Mouse (Mus musculus): ENCODE results near the gene Alpk1. TPM values are rescaled to one million over a fixed set of nuclear protein-coding genes. Genes with fewer than 3 reads are reported as not detected.

The Alpk1 gene
- polyA plus RNA-seq, 1 experiment = 1.8 TPM

DNA sequence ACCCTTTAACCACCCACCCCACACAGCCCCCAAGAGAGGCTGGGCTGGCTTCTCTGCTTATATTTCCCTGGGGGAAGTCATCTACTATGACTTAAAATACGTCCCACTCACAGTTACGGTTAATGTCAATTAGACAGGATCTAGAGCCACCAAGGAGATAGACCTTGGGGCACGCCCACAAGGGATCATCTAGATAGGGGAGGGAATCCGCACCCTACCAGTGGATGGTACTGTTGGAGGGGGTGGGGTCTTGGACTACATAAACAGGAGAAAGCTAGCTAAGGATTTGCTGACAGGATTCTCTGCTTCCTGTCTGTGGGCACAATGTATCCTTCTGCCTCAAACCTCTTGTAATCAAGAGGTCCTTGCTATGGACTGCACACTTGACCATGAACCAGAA lies 24.1 kb upstream of the Alpk1 start:
- Histone ChIP-seq H3K27me3 (ENCODE audit: control insufficient read depth, insufficient read depth, low read length) (no peaks in the 10 kb centered on the region), H3K4me3 (ENCODE audit: control insufficient read depth, insufficient read depth, low read length) (no peak overlapping the region), H3K4me1 (replicated peaks; ENCODE audit: control insufficient read depth, insufficient read depth, low read length) (no peaks in the 10 kb centered on the region), H3K36me3 (ENCODE audit: control insufficient read depth, insufficient read depth, low read length) (peaks cover 17% of the 10 kb centered on the region), H3K27ac (ENCODE audit: control insufficient read depth, insufficient read depth, low read length) (no peak overlapping the region)
- TF ChIP-seq CTCF (IDR thresholded peaks at IDR 0.05; ENCODE audit: borderline replicate concordance, control insufficient read depth, extremely low read depth, insufficient read depth, low read length, poor library complexity) = no peak
- no peak for TF ChIP-seq POLR2A (IDR thresholded peaks at IDR 0.05; ENCODE audit: control insufficient read depth, extremely low read depth, insufficient read depth, low read length, poor library complexity)
- 99% methylated on average over 4 of the region's 4 CpGs for WGBS
- DNase-seq = no peak

GRCm38 (mm10) chr3:127802814-127803213 lies 22.5 kb upstream of the Alpk1 start:
- DNase-seq = no peak
- Histone ChIP-seq H3K36me3 (ENCODE audit: control insufficient read depth, insufficient read depth, low read length) (peaks cover 5% of the 10 kb centered on the region), H3K4me1 (replicated peaks; ENCODE audit: control insufficient read depth, insufficient read depth, low read length) (no peaks in the 10 kb centered on the region), H3K4me3 (ENCODE audit: control insufficient read depth, insufficient read depth, low read length) (no peak overlapping the region), H3K27me3 (ENCODE audit: control insufficient read depth, insufficient read depth, low read length) (no peaks in the 10 kb centered on the region), H3K27ac (ENCODE audit: control insufficient read depth, insufficient read depth, low read length) (no peak overlapping the region)
- no peak for TF ChIP-seq POLR2A (IDR thresholded peaks at IDR 0.05; ENCODE audit: control insufficient read depth, extremely low read depth, insufficient read depth, low read length, poor library complexity)
- no peak for TF ChIP-seq CTCF (IDR thresholded peaks at IDR 0.05; ENCODE audit: borderline replicate concordance, control insufficient read depth, extremely low read depth, insufficient read depth, low read length, poor library complexity)
- 74% methylated on average over 8 of the region's 8 CpGs for WGBS

GRCm38 (mm10) chr3:127801162-127801561 lies 20.8 kb upstream of the Alpk1 start:
- no peak for TF ChIP-seq POLR2A (IDR thresholded peaks at IDR 0.05; ENCODE audit: control insufficient read depth, extremely low read depth, insufficient read depth, low read length, poor library complexity)
- no peaks in the 10 kb centered on the region for H3K4me1 ChIP-seq (replicated peaks; ENCODE audit: control insufficient read depth, insufficient read depth, low read length)
- WGBS = 96% methylated on average over 8 of the region's 8 CpGs

DNA sequence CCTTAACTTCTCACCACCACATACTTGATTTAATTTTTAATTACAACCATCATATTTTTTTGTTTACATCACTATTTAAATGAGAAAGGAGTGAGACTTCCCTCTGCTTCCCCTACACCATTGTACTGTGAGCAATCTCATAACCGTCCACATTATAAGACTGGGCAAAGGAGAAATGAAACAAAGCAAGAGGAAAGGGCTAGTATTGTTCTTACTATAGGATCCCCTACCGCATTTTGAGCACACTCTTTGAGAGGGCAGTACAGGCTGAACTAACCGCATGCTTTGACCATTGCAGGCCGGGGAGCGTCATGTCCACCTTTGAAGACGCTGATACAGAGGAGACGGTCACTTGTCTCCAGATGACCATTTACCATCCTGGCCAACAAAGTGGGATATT lies 15.9 kb upstream of the Alpk1 start:
- TF ChIP-seq POLR2A (IDR thresholded peaks at IDR 0.05; ENCODE audit: control insufficient read depth, extremely low read depth, insufficient read depth, low read length, poor library complexity) = no peak
- no peak for TF ChIP-seq CTCF (IDR thresholded peaks at IDR 0.05; ENCODE audit: borderline replicate concordance, control insufficient read depth, extremely low read depth, insufficient read depth, low read length, poor library complexity)
- Histone ChIP-seq H3K4me3 (ENCODE audit: control insufficient read depth, insufficient read depth, low read length) (no peak overlapping the region), H3K4me1 (replicated peaks; ENCODE audit: control insufficient read depth, insufficient read depth, low read length) (peaks cover 5% of the 10 kb centered on the region), H3K27me3 (ENCODE audit: control insufficient read depth, insufficient read depth, low read length) (no peaks in the 10 kb centered on the region), H3K27ac (ENCODE audit: control insufficient read depth, insufficient read depth, low read length) (no peak overlapping the region), H3K36me3 (ENCODE audit: control insufficient read depth, insufficient read depth, low read length) (no peaks in the 10 kb centered on the region)
- no peak for DNase-seq
- WGBS = 95% methylated on average over 7 of the region's 7 CpGs

More at GRCm38 (mm10) chr3:127801162-127801561, 20.8 kb upstream of the Alpk1 start:
- H3K36me3 ChIP-seq (ENCODE audit: control insufficient read depth, insufficient read depth, low read length) = no peaks in the 10 kb centered on the region
- no peak overlapping the region for H3K27ac ChIP-seq (ENCODE audit: control insufficient read depth, insufficient read depth, low read length)
- H3K4me3 ChIP-seq (ENCODE audit: control insufficient read depth, insufficient read depth, low read length) = no peak overlapping the region
- no peaks in the 10 kb centered on the region for H3K27me3 ChIP-seq (ENCODE audit: control insufficient read depth, insufficient read depth, low read length)
- DNase-seq = no peak

DNA sequence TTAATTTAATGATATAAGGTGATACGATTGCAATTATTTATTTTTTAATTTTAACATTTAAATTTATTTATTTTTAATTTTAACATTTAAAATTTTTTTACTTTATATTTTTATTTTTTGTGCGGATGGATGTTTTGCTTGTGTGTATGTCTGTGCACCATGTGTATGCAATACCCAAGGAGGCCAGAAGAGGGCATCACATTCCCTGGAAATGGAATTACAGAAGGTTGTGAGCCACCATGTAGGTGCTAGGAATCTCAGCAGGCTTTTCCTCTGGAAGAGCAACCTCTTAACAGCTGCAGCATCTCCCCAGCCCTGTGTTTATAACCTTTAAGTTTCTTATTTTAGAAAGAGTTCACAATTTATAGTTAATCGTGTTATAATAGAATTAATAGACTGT lies 15.4 kb upstream of the Alpk1 start:
- Histone ChIP-seq H3K27ac (ENCODE audit: control insufficient read depth, insufficient read depth, low read length) (no peak overlapping the region), H3K27me3 (ENCODE audit: control insufficient read depth, insufficient read depth, low read length) (no peaks in the 10 kb centered on the region), H3K4me1 (replicated peaks; ENCODE audit: control insufficient read depth, insufficient read depth, low read length) (peaks cover 9% of the 10 kb centered on the region), H3K4me3 (ENCODE audit: control insufficient read depth, insufficient read depth, low read length) (no peak overlapping the region), H3K36me3 (ENCODE audit: control insufficient read depth, insufficient read depth, low read length) (no peaks in the 10 kb centered on the region)
- peak; percentile 8 for DNase-seq
- 98% methylated on average over 3 of the region's 3 CpGs for WGBS
- no peak for TF ChIP-seq POLR2A (IDR thresholded peaks at IDR 0.05; ENCODE audit: control insufficient read depth, extremely low read depth, insufficient read depth, low read length, poor library complexity)
- TF ChIP-seq CTCF (IDR thresholded peaks at IDR 0.05; ENCODE audit: borderline replicate concordance, control insufficient read depth, extremely low read depth, insufficient read depth, low read length, poor library complexity) = no peak

- H3K4me1 ChIP-seq (replicated peaks; ENCODE audit: control insufficient read depth, insufficient read depth, low read length) = peaks cover 17% of the 10 kb centered on the region
- H3K27me3 ChIP-seq (ENCODE audit: control insufficient read depth, insufficient read depth, low read length) = no peaks in the 10 kb centered on the region; the same call in 1 of the 2 replicates
- no peak overlapping the region for H3K4me3 ChIP-seq (ENCODE audit: control insufficient read depth, insufficient read depth, low read length)
- DNase-seq = no peak
- TF ChIP-seq CTCF (IDR thresholded peaks at IDR 0.05; ENCODE audit: borderline replicate concordance, control insufficient read depth, extremely low read depth, insufficient read depth, low read length, poor library complexity) (no peak), POLR2A (IDR thresholded peaks at IDR 0.05; ENCODE audit: control insufficient read depth, extremely low read depth, insufficient read depth, low read length, poor library complexity) (no peak)
- no peaks in the 10 kb centered on the region for H3K36me3 ChIP-seq (ENCODE audit: control insufficient read depth, insufficient read depth, low read length)
- no peak overlapping the region for H3K27ac ChIP-seq (ENCODE audit: control insufficient read depth, insufficient read depth, low read length)
- WGBS = 68% methylated on average over 7 of the region's 7 CpGs
Observed at GRCm38 (mm10) chr3:127793022-127793421, 12.7 kb upstream of the Alpk1 start.
